Mouse (Mus musculus) urinary bladder, postnatal 0 days (tissue): ENCODE results near the gene Med11. TPM values are rescaled to one million over a fixed set of nuclear protein-coding genes. Genes with fewer than 3 reads are reported as not detected.

Source experiments
- microRNA-seq: library from miRNA; unstranded; fragments of <30 nt; microRNA quantifications from one replicate; pipeline ENCODE4, GENCODE M21; 2016
- polyA plus RNA-seq: library from polyadenylated mRNA; unstranded; fragments of >200 nt; fragmentation: Nextera tagmentation; extraction: Ambion mirVana; gene quantifications from 2 replicates; pipeline ENCODE4 v1.2.1, GENCODE M21; 2015

The Med11 gene
- 25.1 and 27.3 TPM in 2 replicates for polyA plus RNA-seq

DNA sequence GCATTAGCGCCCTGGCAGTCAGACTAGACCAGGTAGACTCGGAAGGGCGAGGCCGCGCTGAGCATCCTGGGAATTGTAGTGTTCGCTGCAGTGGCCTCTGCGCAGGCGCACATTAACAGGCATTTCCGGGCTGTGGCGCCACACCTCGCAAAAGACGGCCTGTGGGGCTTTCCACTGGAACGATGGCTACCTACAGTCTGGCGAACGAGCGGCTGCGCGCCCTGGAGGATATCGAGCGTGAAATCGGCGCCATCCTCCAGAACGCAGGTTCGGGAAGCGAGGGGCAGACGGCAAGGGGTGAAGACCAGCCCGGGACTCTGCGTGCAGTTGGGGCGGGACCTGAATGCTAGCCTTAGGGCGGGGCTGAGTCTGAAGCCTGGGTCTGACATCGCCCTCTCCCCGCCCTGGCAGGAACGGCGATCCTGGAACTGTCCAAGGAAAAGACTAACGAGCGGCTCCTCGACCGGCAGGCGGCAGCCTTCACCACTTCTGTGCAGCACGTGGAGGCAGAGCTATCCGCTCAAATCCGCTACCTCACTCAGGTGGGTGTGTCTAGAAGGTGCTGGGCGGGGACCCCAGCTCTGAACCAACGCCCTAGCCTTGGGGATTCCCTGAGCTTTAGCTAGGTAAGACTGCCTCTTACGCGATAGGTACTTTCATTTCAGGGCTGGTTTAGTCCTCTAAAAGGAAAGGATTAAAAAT lies at the start of gene Med11:
TSS of gene Med11 (plus strand) at position 123 of the 702 bp plus-strand sequence.

DNA sequence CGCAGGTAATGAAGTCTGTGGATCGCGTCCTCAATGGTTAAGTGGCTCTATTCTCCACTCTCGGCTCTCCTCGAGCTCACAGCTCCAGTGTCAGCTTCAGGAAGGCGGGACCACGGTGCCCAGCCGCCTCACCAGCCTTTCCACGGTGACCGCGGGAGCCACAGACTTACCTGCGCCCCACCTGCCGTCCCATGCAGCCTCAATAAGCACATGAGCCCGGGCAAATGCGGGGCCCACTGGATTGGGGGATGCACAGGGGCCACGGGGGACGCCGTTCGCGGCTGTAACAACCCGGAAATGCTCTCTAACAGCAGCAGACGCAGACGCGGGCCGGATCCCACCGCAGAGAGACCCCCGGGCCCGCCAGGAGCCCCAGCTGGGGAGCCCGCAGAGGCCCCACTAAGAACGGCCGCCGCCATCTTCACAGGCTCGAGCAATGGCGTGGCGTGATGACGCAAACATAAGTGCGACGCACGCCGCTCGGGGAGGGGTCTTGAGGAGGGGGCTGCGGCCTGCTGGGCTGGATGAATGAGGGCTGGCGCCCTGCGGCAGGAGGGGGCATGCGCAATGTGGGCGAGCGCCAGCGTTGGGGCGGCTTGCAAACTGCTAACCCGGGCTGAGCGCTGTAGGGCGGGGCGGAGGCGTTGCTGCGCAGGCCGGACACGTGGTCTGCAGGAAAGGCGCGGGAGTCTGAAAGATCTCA lies 42.0 kb upstream of the Med11 start, which contains the start of gene Pelp1:
TSS of gene Pelp1 (minus strand) at position 438 of the 703 bp plus-strand sequence.

GRCm38 (mm10) chr11:70432048-70432894 lies 19.4 kb upstream of the Med11 start, which contains the start of gene Arrb2:
Gene Arrb2 (plus strand): TSS chr11:70432635.

GRCm38 (mm10) chr11:70458688-70459600 lies 7.2 kb downstream of the Med11 start, which contains the start of gene Zmynd15:
Gene Zmynd15 (plus strand): TSS chr11:70459433.

DNA sequence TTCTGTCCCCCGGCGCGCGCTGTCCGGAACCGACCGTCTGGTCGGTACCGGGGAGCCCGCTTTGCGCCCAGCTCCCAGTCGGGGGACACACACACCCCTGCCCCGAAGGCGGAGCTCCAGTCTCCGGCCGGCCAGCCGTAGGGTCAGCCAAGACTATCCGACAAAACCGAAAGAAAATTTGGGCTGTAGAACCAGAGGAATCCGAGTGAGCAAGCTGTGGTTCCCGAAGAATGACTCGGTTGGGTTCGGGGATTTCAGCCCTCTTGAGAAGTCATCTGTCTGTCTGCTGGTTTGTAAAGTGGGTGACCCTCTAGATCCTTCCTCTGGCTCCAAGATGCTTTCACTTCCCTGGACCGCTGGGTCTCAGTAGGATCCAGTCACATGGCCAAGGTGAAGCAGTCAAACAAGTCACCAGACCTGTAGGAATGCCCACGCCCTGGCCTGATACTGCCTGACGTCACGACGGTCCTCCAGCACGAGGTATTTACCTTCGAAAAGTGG lies 7.9 kb downstream of the Med11 start, which contains the start of gene Cxcl16:
TSS of gene Cxcl16 (minus strand) at position 384 of the 501 bp plus-strand sequence.

Small RNAs within 50 kb of the gene (microRNA-seq; reads per million reads assigned to microRNA genes)
- not detected for gene Mir7115

Other genes with a start within 250 kb of the Med11 start
- 0.87 and 1.5 TPM in 2 replicates for gene Slc16a11, start 239.2 kb upstream of the Med11 start, polyA plus RNA-seq
- gene Slc16a13, start 230.9 kb upstream of the Med11 start, polyA plus RNA-seq = 3.1 and 4.4 TPM in 2 replicates
- 3.7 and 4.7 TPM in 2 replicates for gene Bcl6b, start 222.1 kb upstream of the Med11 start, polyA plus RNA-seq
- 95.7 and 103 TPM in 2 replicates for gene 0610010K14Rik, start 214.0 kb upstream of the Med11 start, polyA plus RNA-seq
- gene Gm21988, start 212.1 kb upstream of the Med11 start, polyA plus RNA-seq = 6.7 and 7.6 TPM in 2 replicates
- 285 and 308 TPM in 2 replicates for gene Rnasek, start 212.1 kb upstream of the Med11 start, polyA plus RNA-seq
- 2.3 and 3.6 TPM in 2 replicates for gene Alox12, start 196.6 kb upstream of the Med11 start, polyA plus RNA-seq
- gene Alox12e, start 129.3 kb upstream of the Med11 start, polyA plus RNA-seq = 0.16 and 0.17 TPM in 2 replicates
- gene Alox15, start 99.9 kb upstream of the Med11 start, polyA plus RNA-seq = 0.71 and 1.2 TPM in 2 replicates
- 13.3 and 16.2 TPM in 2 replicates for gene Pelp1, start 41.9 kb upstream of the Med11 start, polyA plus RNA-seq
- gene Arrb2, start 19.3 kb upstream of the Med11 start, polyA plus RNA-seq = 8.3 and 12.3 TPM in 2 replicates
- 0.55 and 0.74 TPM in 2 replicates for gene Zmynd15, start 7.5 kb downstream of the Med11 start, polyA plus RNA-seq
- 11.8 and 17.9 TPM in 2 replicates for gene Cxcl16, start 8.1 kb downstream of the Med11 start, polyA plus RNA-seq
- gene Tm4sf5, start 53.3 kb downstream of the Med11 start, polyA plus RNA-seq = 2.0 and 2.8 TPM in 2 replicates
- gene Vmo1, start 62.7 kb downstream of the Med11 start, polyA plus RNA-seq = 0.58 and 0.60 TPM in 2 replicates
- 0.30 and 0.48 TPM in 2 replicates for gene Gltpd2, start 67.3 kb downstream of the Med11 start, polyA plus RNA-seq
- gene Psmb6, start 73.4 kb downstream of the Med11 start, polyA plus RNA-seq = 523 and 588 TPM in 2 replicates
- not detected in 2 replicates for gene Gm40193, start 81.0 kb downstream of the Med11 start, polyA plus RNA-seq
- gene Pld2, start 88.1 kb downstream of the Med11 start, polyA plus RNA-seq = 11.7 and 12.5 TPM in 2 replicates
- 6.9 and 7.3 TPM in 2 replicates for gene Mink1, start 111.0 kb downstream of the Med11 start, polyA plus RNA-seq
- not detected in 2 replicates for gene 4930544D05Rik, start 163.9 kb downstream of the Med11 start, polyA plus RNA-seq
- gene Chrne, start 167.3 kb downstream of the Med11 start, polyA plus RNA-seq = 0.57 and 0.93 TPM in 2 replicates
- gene Gp1ba, start 187.2 kb downstream of the Med11 start, polyA plus RNA-seq = 0.14 and 0.31 TPM in 2 replicates
- gene Rnf167, start 195.3 kb downstream of the Med11 start, polyA plus RNA-seq = 54.3 and 65.0 TPM in 2 replicates
- gene Slc25a11, start 195.6 kb downstream of the Med11 start, polyA plus RNA-seq = 107 and 111 TPM in 2 replicates
- 2,757 and 3,152 TPM in 2 replicates for gene Pfn1, start 202.7 kb downstream of the Med11 start, polyA plus RNA-seq
- 94.5 and 97.9 TPM in 2 replicates for gene Eno3, start 205.3 kb downstream of the Med11 start, polyA plus RNA-seq
- 132 and 135 TPM in 2 replicates for gene Spag7, start 217.5 kb downstream of the Med11 start, polyA plus RNA-seq
- 10.6 and 12.4 TPM in 2 replicates for gene Camta2, start 236.2 kb downstream of the Med11 start, polyA plus RNA-seq
- gene Inca1, start 248.2 kb downstream of the Med11 start, polyA plus RNA-seq = 1.3 and 2.4 TPM in 2 replicates
- gene Kif1c, start 248.6 kb downstream of the Med11 start, polyA plus RNA-seq = 4.8 and 5.8 TPM in 2 replicates